Mouse (Mus musculus) CH12.LX (cell line): ENCODE results near the gene Map2k5. TPM values are rescaled to one million over a fixed set of nuclear protein-coding genes. Genes with fewer than 3 reads are reported as not detected.

Experiments
- DNase-seq: peaks from one replicate; pipeline ENCODE4 v3.0.0-alpha.2; 2013; ENCODE audit errors: extremely low read depth
- H3K27ac ChIP-seq: 2 replicates; pipeline ENCODE4 v1.5.1; 2012; ENCODE audit warnings: low read depth, mild to moderate bottlenecking, control low read depth, moderate library complexity; ENCODE audit not compliant: insufficient read depth
- H3K27me3 ChIP-seq: replicated peaks from 2 replicates; pipeline ENCODE3; 2012; ENCODE audit warnings: inconsistent platforms
- H3K36me3 ChIP-seq, 2 experiments: replicated peaks in 1 of 2; 2 replicates each; pipeline versions ENCODE3 to v1.6.1; 2012; ENCODE audit warnings: inconsistent platforms in 1 of 2, low read length in 1 of 2, mild to moderate bottlenecking in 1 of 2, mixed read lengths in 1 of 2, moderate library complexity in 1 of 2; ENCODE audit not compliant: control insufficient read depth in 1 of 2, insufficient read depth in 1 of 2
- H3K4me1 ChIP-seq, 2 experiments: 2 replicates each; pipeline ENCODE4 v1.6.1; 2012; ENCODE audit warnings: inconsistent platforms in 1 of 2, moderate library complexity in 1 of 2; ENCODE audit not compliant: insufficient read depth in 2 of 2, control insufficient read depth in 1 of 2
- H3K4me2 ChIP-seq: 2 replicates; pipeline ENCODE4 v1.6.1; 2012; ENCODE audit warnings: low read depth, mild to moderate bottlenecking, control low read depth; ENCODE audit not compliant: poor library complexity, insufficient read depth, severe bottlenecking
- H3K4me3 ChIP-seq, 3 experiments: fragments of 150-350 bp in 1 of 3; sonication (generic) in 1 of 3; replicated peaks in 1 of 3; 2 replicates each; pipeline versions ENCODE3 to v1.5.1; 2011 to 2012; ENCODE audit warnings: low read depth in 2 of 3, low read length in 2 of 3, mild to moderate bottlenecking in 2 of 3, moderate library complexity in 2 of 3, control low read depth in 1 of 3, improper control_type of control experiment in 1 of 3, inconsistent platforms in 1 of 3, mixed read lengths in 1 of 3; ENCODE audit not compliant: poor library complexity in 1 of 3
- H3K79me2 ChIP-seq: replicated peaks from 2 replicates; pipeline ENCODE4 v1.6.1; 2012; ENCODE audit warnings: mild to moderate bottlenecking, moderate library complexity; ENCODE audit not compliant: control insufficient read depth, poor library complexity, insufficient read depth, severe bottlenecking; ENCODE audit errors: extremely low read depth
- H3K9ac ChIP-seq: 2 replicates; pipeline ENCODE4 v1.6.1; 2012; ENCODE audit warnings: low read depth, mild to moderate bottlenecking, control low read depth, moderate library complexity; ENCODE audit not compliant: insufficient read depth
- H3K9me3 ChIP-seq: replicated peaks from 2 replicates; pipeline ENCODE3; 2012; ENCODE audit warnings: low read length, inconsistent platforms, mixed read lengths
- BHLHE40 ChIP-seq: IDR thresholded peaks from 2 replicates; pipeline ENCODE4 v1.6.1; 2011; ENCODE audit warnings: mild to moderate bottlenecking, low read depth, low read length, improper control_type of control experiment
- CHD1 ChIP-seq: IDR thresholded peaks from 2 replicates; pipeline ENCODE4 v1.6.1; 2012; ENCODE audit warnings: low read depth, low read length, improper control_type of control experiment, inconsistent platforms
- E2F4 ChIP-seq: IDR thresholded peaks from 2 replicates; pipeline ENCODE4 v1.6.1; 2011; ENCODE audit warnings: low read depth, low read length, improper control_type of control experiment; ENCODE audit not compliant: insufficient replicate concordance
- ELF1 ChIP-seq: IDR thresholded peaks from 2 replicates; pipeline ENCODE4 v1.6.1; 2014; ENCODE audit warnings: low read depth, mild to moderate bottlenecking, inconsistent platforms, low read length, improper control_type of control experiment
- EP300 ChIP-seq: IDR thresholded peaks from 2 replicates; pipeline ENCODE4 v1.6.1; 2011; ENCODE audit warnings: low read length, improper control_type of control experiment
- ETS1 ChIP-seq: conservative IDR thresholded peaks from 2 replicates; pipeline ENCODE4 v1.6.1; 2012; ENCODE audit warnings: low read depth, mild to moderate bottlenecking, inconsistent platforms, low read length, improper control_type of control experiment, moderate library complexity
- GABPA ChIP-seq: IDR thresholded peaks from 2 replicates; pipeline ENCODE4 v1.6.1; 2012; ENCODE audit warnings: low read depth, low read length, improper control_type of control experiment, inconsistent platforms; ENCODE audit not compliant: insufficient replicate concordance
- KAT2A ChIP-seq: IDR thresholded peaks from 2 replicates; pipeline ENCODE4 v1.6.1; 2012; ENCODE audit warnings: low read length, improper control_type of control experiment, inconsistent platforms; ENCODE audit not compliant: insufficient replicate concordance
- MAFK ChIP-seq: IDR thresholded peaks from 2 replicates; pipeline ENCODE4 v1.6.1; 2011; ENCODE audit warnings: low read length, improper control_type of control experiment; ENCODE audit not compliant: insufficient replicate concordance
- MEF2A ChIP-seq: IDR thresholded peaks from 2 replicates; pipeline ENCODE4 v1.6.1; 2014; ENCODE audit warnings: low read depth, mild to moderate bottlenecking, inconsistent platforms, low read length, improper control_type of control experiment, borderline replicate concordance
- MXI1 ChIP-seq: IDR thresholded peaks from 2 replicates; pipeline ENCODE4 v1.6.1; 2011; ENCODE audit warnings: mild to moderate bottlenecking, low read depth, low read length, improper control_type of control experiment
- MYC ChIP-seq: IDR thresholded peaks from 2 replicates; pipeline ENCODE4 v1.6.1; 2011; ENCODE audit warnings: low read depth, mild to moderate bottlenecking, improper control_type of control experiment, low read length
- PAX5 ChIP-seq: IDR thresholded peaks from 2 replicates; pipeline ENCODE4 v1.6.1; 2012; ENCODE audit warnings: low read length, inconsistent platforms, mixed read lengths
- POLR2AphosphoS2 ChIP-seq: IDR thresholded peaks from 2 replicates; pipeline ENCODE4 v1.6.1; 2011; ENCODE audit warnings: low read depth, low read length, improper control_type of control experiment
- RAD21 ChIP-seq: IDR thresholded peaks from 2 replicates; pipeline ENCODE4 v1.6.1; 2011; ENCODE audit warnings: low read depth, mild to moderate bottlenecking, low read length, improper control_type of control experiment, moderate library complexity
- SIN3A ChIP-seq: IDR thresholded peaks from 2 replicates; pipeline ENCODE4 v1.6.1; 2012; ENCODE audit warnings: low read length, improper control_type of control experiment, inconsistent platforms
- SMC3 ChIP-seq: IDR thresholded peaks from 2 replicates; pipeline ENCODE4 v1.6.1; 2011; ENCODE audit warnings: low read depth, low read length, improper control_type of control experiment
- UBTF ChIP-seq: IDR thresholded peaks from 2 replicates; pipeline ENCODE4 v1.6.1; 2012; ENCODE audit warnings: low read depth, mild to moderate bottlenecking, inconsistent platforms, low read length, improper control_type of control experiment, moderate library complexity
- USF2 ChIP-seq: conservative IDR thresholded peaks from 2 replicates; pipeline ENCODE4 v1.6.1; 2011; ENCODE audit warnings: low read depth, low read length, improper control_type of control experiment
- ZMIZ1 ChIP-seq: IDR thresholded peaks from 2 replicates; pipeline ENCODE4 v1.6.1; 2012; ENCODE audit warnings: low read depth, mild to moderate bottlenecking, inconsistent platforms, low read length, improper control_type of control experiment
- ZNF384 ChIP-seq: IDR thresholded peaks from 2 replicates; pipeline ENCODE4 v1.6.1; 2012; ENCODE audit warnings: low read depth, low read length, improper control_type of control experiment, inconsistent platforms
- dilution Hi-C: fragments of 300-500 bp; cut with MboI; formaldehyde crosslinking; loops from 2 replicates; pipeline ENCODE4 v1.14.3; 2020; ENCODE audit warnings: low sequenced_read_pairs; ENCODE audit not compliant: extremely low pct_unique_long_range_greater_than_20kb, extremely low pct_ligation_motif_present
- in situ Hi-C: fragments of 300-500 bp; cut with MboI; formaldehyde crosslinking; loops from 3 replicates; pipeline ENCODE4 v1.14.3; 2019; ENCODE audit warnings: low sequenced_read_pairs, low pct_ligation_motif_present, low pct_unique_long_range_greater_than_20kb, mixed read lengths
- polyA plus RNA-seq: library from polyadenylated mRNA; unstranded; fragments of >175 nt; gene quantifications from 2 replicates; pipeline ENCODE4 v1.2.1, GENCODE M21; 2012; ENCODE audit warnings: low read depth; ENCODE audit not compliant: insufficient read length
- total RNA-seq, 2 experiments: library from RNA; depleted of rRNA; stranded (reverse); fragments of 300-350 nt in 1 of 2; fragments of >200 nt in 1 of 2; gene quantifications; 2 replicates each; pipeline ENCODE4 v1.2.3; 2012 to 2014

The Map2k5 gene
- total and polyA plus RNA-seq, 3 experiments, result 10.8 to 22.6 (median 11.2) TPM

- dilution Hi-C loops, result no loop called here
- Histone ChIP-seq H3K79me2 (no peaks in the 10 kb centered on the region), H3K27me3 (no peaks in the 10 kb centered on the region), H3K4me3 (no peak overlapping the region), H3K9ac (no peak overlapping the region), H3K36me3 (no peaks in the 10 kb centered on the region), H3K27ac (no peak overlapping the region), H3K4me2 (no peak overlapping the region), H3K4me1 (peaks cover 0 to 12% of the 10 kb centered on the region in 2 experiments; a peak in 2 of 4 replicates), H3K9me3 (peaks cover 53% of the 10 kb centered on the region)
- in situ Hi-C loops, result no loop called here
- no peak for DNase-seq
- TF ChIP-seq E2F4 (no peak), ETS1 (no peak), SIN3A (no peak), MXI1 (no peak), UBTF (no peak), USF2 (no peak), CHD1 (no peak), RAD21 (no peak), SMC3 (no peak), ZMIZ1 (no peak), EP300 (no peak)
Measured at GRCm38 (mm10) chr9:63141641-63142334, 235.9 kb downstream of the Map2k5 start.

- no peaks in the 10 kb centered on the region for H3K36me3 ChIP-seq
- H3K4me2 ChIP-seq, result no peak overlapping the region
- H3K9ac ChIP-seq, result no peak overlapping the region
- dilution Hi-C loops, result no loop called here
- in situ Hi-C loops, result no loop called here
- TF ChIP-seq MEF2A (no peak), KAT2A (no peak), SMC3 (no peak), BHLHE40 (no peak), GABPA (no peak), ZNF384 (no peak), ELF1 (no peak), ETS1 (no peak), PAX5 (no peak), POLR2AphosphoS2 (no peak), MYC (no peak), MAFK (no peak)
- H3K27me3 ChIP-seq, result peaks cover 6% of the 10 kb centered on the region
- H3K79me2 ChIP-seq, result no peaks in the 10 kb centered on the region
- peaks cover 37% of the 10 kb centered on the region for H3K9me3 ChIP-seq
- no peak overlapping the region for H3K4me3 ChIP-seq
- peaks cover 0 to 25% of the 10 kb centered on the region in 2 experiments; a peak in 2 of 4 replicates for H3K4me1 ChIP-seq
- no peak for DNase-seq
- H3K27ac ChIP-seq, result no peak overlapping the region
Measured at GRCm38 (mm10) chr9:63140211-63140610, 237.5 kb downstream of the Map2k5 start.
